In genomic region chr11:21996661-21997560, GRCm38 (mm10) we compare ENCODE assay signal across 8 mouse cellular contexts. TPM values are rescaled to one million over a fixed set of nuclear protein-coding genes. Genes with fewer than 3 reads are reported as not detected.
DNase-seq lines count a peak whose midpoint lies in the region; ATAC-seq and TF ChIP-seq lines count a peak whose summit lies in the region.
"Had no signal": no experiment of that assay in that cellular context is flagged by ENCODE, and none has a peak within 500 bp of the region (broad histone marks: within the 10 kb centered on the region; RNA-seq: fewer than 3 reads in every experiment).

No protein-coding gene starts in this region.

- DNase-seq in lung, adult 2 months, result peak; percentile 26
- no peak for DNase-seq in lung, postnatal 36 days
- peak; percentile 75 for DNase-seq in embryo, embryonic 11 days
- DNase-seq in kidney, postnatal 10 days, result peak; percentile 37
- peak; percentile 98 for DNase-seq in midbrain, embryonic 11.5 days (ENCODE audit: low spot score, missing footprints)
- peak; percentile 54 for DNase-seq in testis, postnatal 10 days (ENCODE audit: low spot score)

- H3K27ac ChIP-seq in heart, embryonic 14.5 days (replicated peaks in 1 of 2; ENCODE audit: control insufficient read depth in 1 of 2, insufficient read depth in 1 of 2, low read depth in 2 of 2, low read length in 2 of 2), result no peak overlapping the region
- H3K27ac ChIP-seq in midbrain, embryonic 11.5 days (ENCODE audit: low read depth, low read length), result peak overlapping the region; percentile 86

- no peak; the same call in 1 of the 2 replicates for ATAC-seq in heart, embryonic 14.5 days (ENCODE audit: insufficient number of reproducible peaks, insufficient read depth, low FRiP score, low read depth)
- peak; percentile 72 for ATAC-seq in midbrain, embryonic 11.5 days (ENCODE audit: low FRiP score)

- no peaks in the 10 kb centered on the region for H3K9me3 ChIP-seq in heart, embryonic 14.5 days (ENCODE audit: control insufficient read depth, low read length)
- H3K9me3 ChIP-seq in midbrain, embryonic 11.5 days (ENCODE audit: control insufficient read depth, low read length), result no peaks in the 10 kb centered on the region

- WGBS in lung, adult 2 months, result 6% methylated on average over 63 of the region's 63 CpGs
- WGBS in heart, embryonic 14.5 days, result 1% methylated on average over 56 of the region's 63 CpGs
- WGBS in midbrain, embryonic 11.5 days, result under 1% methylated on average over 58 of the region's 63 CpGs

- H3K9ac ChIP-seq in heart, embryonic 14.5 days (ENCODE audit: low read length), result no peak overlapping the region
- H3K9ac ChIP-seq in midbrain, embryonic 11.5 days (ENCODE audit: low read length), result peak overlapping the region; percentile 97

- H3K36me3 ChIP-seq in heart, embryonic 14.5 days (ENCODE audit: control insufficient read depth, insufficient read depth, low read length), result no peaks in the 10 kb centered on the region
- H3K36me3 ChIP-seq in midbrain, embryonic 11.5 days (ENCODE audit: control insufficient read depth, insufficient read depth, low read length), result peaks cover 6% of the 10 kb centered on the region; the same call in 1 of the 2 replicates

- peak overlapping the region; percentile 56 for H3K4me2 ChIP-seq in heart, embryonic 14.5 days (ENCODE audit: low read length)
- H3K4me2 ChIP-seq in midbrain, embryonic 11.5 days, result peak overlapping the region; percentile 81

- H3K4me1 ChIP-seq in lung, adult 2 months (ENCODE audit: control insufficient read depth, insufficient read depth, low read length), result peaks cover 4% of the 10 kb centered on the region; the same call in 1 of the 2 replicates
- H3K4me1 ChIP-seq in heart, embryonic 14.5 days (ENCODE audit: control insufficient read depth in 2 of 2, insufficient read depth in 2 of 2, low read length in 2 of 2), result peaks cover 6 to 18% of the 10 kb centered on the region in 2 experiments; a peak in 3 of 4 replicates
- peaks cover 37% of the 10 kb centered on the region for H3K4me1 ChIP-seq in midbrain, embryonic 11.5 days (ENCODE audit: control insufficient read depth, insufficient read depth, low read length)

- H3K4me3 ChIP-seq in lung, adult 2 months (replicated peaks; ENCODE audit: extremely low read depth, low read depth, low read length), result no peak overlapping the region
- peak overlapping the region; percentile 18 to 23 for H3K4me3 ChIP-seq in heart, embryonic 14.5 days (ENCODE audit: control insufficient read depth in 1 of 2, insufficient read depth in 1 of 2, low read depth in 1 of 2, low read length in 2 of 2)
- peak overlapping the region; percentile 89 for H3K4me3 ChIP-seq in midbrain, embryonic 11.5 days (ENCODE audit: low read depth, low read length)

- TF ChIP-seq POLR2A in lung, adult 2 months (IDR thresholded peaks at IDR 0.05; ENCODE audit: borderline replicate concordance, extremely low read depth, low read depth, low read length), result no peak

- H3K27me3 ChIP-seq in heart, embryonic 14.5 days (ENCODE audit: control insufficient read depth, insufficient read depth, low read length), result peaks cover 75% of the 10 kb centered on the region
- H3K27me3 ChIP-seq in midbrain, embryonic 11.5 days (ENCODE audit: control insufficient read depth, insufficient read depth, low read length), result peaks cover 8% of the 10 kb centered on the region

- TF ChIP-seq CTCF in lung, adult 2 months (IDR thresholded peaks at IDR 0.05; ENCODE audit: insufficient read depth, low read length), result no peak

RNA-seq across cellular contexts. Expression of gene Otx1, which starts 5.8 kb away (rescaled TPM):
- polyA plus RNA-seq in lung, adult 2 months (2012; rRNA removed), result 0.70 and 1.5 TPM in 2 replicates
- 0.05 TPM in 1 of 2 replicates, not detected in the other for polyA plus RNA-seq in heart, embryonic 14.5 days (2014; fragmentation: Nextera tagmentation; extraction: Ambion mirVana)
- polyA plus RNA-seq in midbrain, embryonic 11.5 days (2014; fragmentation: Nextera tagmentation; extraction: Ambion mirVana), result 40.6 and 43.7 TPM in 2 replicates
- polyA plus RNA-seq: large intestine, adult 2 months had no signal

Comparison
In these comparisons a context has a peak if more than half of its experiments do, and no peak if none do; other contexts are left out.
1. RNA of gene Otx1, which starts 5.8 kb away (polyA plus RNA-seq): 40.6 to 43.7 TPM in midbrain, embryonic 11.5 days; 0.70 to 1.5 TPM in lung, adult 2 months and 0.05 TPM in heart, embryonic 14.5 days; every median in the first group is over 10 times any median in the second.